20 mouse cellular contexts compared by ENCODE assay signal in the genomic region with DNA sequence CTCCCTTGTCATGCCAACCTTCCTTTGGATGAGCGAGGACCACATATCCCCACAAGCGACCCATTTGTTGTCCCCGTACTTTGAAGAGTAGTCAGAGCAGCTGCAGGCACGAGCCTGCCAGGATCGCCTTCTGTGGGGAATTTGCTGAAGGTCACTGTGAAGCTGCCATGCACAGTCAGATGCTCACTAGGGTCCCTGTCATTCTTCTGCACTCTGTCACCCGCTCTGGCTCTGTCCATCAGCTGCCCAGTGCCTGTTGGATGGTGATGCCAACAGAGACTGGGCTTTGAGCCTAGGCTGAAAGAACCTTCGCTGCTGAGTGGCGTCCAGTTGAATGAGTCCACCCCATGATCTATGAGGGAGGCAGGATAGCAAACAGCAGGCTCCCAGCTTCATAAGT.
DNase-seq lines count a peak whose midpoint lies in the region; ATAC-seq and TF ChIP-seq lines count a peak whose summit lies in the region.
"Had no signal": no experiment of that assay in that cellular context is flagged by ENCODE, and none has a peak within 500 bp of the region (broad histone marks: within the 10 kb centered on the region; RNA-seq: fewer than 3 reads in every experiment).

No protein-coding gene starts in this region.

- H3K36me3 ChIP-seq in hindbrain, embryonic 16.5 days (ENCODE audit: control insufficient read depth, insufficient read depth, low read length): no peaks in the 10 kb centered on the region
- H3K36me3 ChIP-seq in hindbrain, embryonic 14.5 days (replicated peaks; ENCODE audit: control insufficient read depth, insufficient read depth): no peaks in the 10 kb centered on the region
- H3K36me3 ChIP-seq in forebrain, embryonic 12.5 days (replicated peaks): no peaks in the 10 kb centered on the region
- H3K36me3 ChIP-seq: forebrain, embryonic 10.5 days; heart, embryonic 10.5 days; limb, embryonic 13.5 days; liver, embryonic 13.5 days; lung, embryonic 15.5 days; midbrain, embryonic 12.5 days had no signal

- TF ChIP-seq POLR2A in cerebellum, adult 2 months (IDR thresholded peaks at IDR 0.05; ENCODE audit: borderline replicate concordance, insufficient read depth, low read length): no peak

- H3K27me3 ChIP-seq in hindbrain, embryonic 16.5 days (replicated peaks; ENCODE audit: control insufficient read depth, insufficient read depth, low read length): no peaks in the 10 kb centered on the region
- no peaks in the 10 kb centered on the region for H3K27me3 ChIP-seq in hindbrain, embryonic 14.5 days (ENCODE audit: control insufficient read depth, insufficient read depth, low read length)
- H3K27me3 ChIP-seq in cerebellum, adult 2 months (ENCODE audit: control insufficient read depth, insufficient read depth, low read length): no peaks in the 10 kb centered on the region
- no peaks in the 10 kb centered on the region for H3K27me3 ChIP-seq in forebrain, embryonic 12.5 days
- H3K27me3 ChIP-seq: limb, embryonic 13.5 days; liver, embryonic 13.5 days; lung, embryonic 15.5 days; midbrain, embryonic 12.5 days had no signal

- H3K9me3 ChIP-seq in hindbrain, embryonic 16.5 days (ENCODE audit: control insufficient read depth, low read length): no peaks in the 10 kb centered on the region
- no peaks in the 10 kb centered on the region for H3K9me3 ChIP-seq in hindbrain, embryonic 14.5 days (ENCODE audit: control insufficient read depth, low read length)
- no peaks in the 10 kb centered on the region for H3K9me3 ChIP-seq in forebrain, embryonic 12.5 days
- H3K9me3 ChIP-seq: forebrain, embryonic 10.5 days; heart, embryonic 10.5 days; limb, embryonic 13.5 days; liver, embryonic 13.5 days; lung, embryonic 15.5 days; midbrain, embryonic 12.5 days had no signal

- H3K4me3 ChIP-seq in hindbrain, embryonic 16.5 days (ENCODE audit: low read length): no peak overlapping the region
- no peak overlapping the region for H3K4me3 ChIP-seq in hindbrain, embryonic 14.5 days (replicated peaks; ENCODE audit: low read length)
- no peak overlapping the region for H3K4me3 ChIP-seq in cerebellum, adult 2 months (replicated peaks; ENCODE audit: insufficient read depth, low read depth, low read length)
- H3K4me3 ChIP-seq in forebrain, embryonic 12.5 days (replicated peaks): no peak overlapping the region
- H3K4me3 ChIP-seq: forebrain, embryonic 10.5 days; heart, embryonic 10.5 days; limb, embryonic 13.5 days; liver, embryonic 13.5 days; lung, embryonic 15.5 days; midbrain, embryonic 12.5 days; myocyte had no signal

- TF ChIP-seq CTCF in cerebellum, adult 2 months (IDR thresholded peaks at IDR 0.05; ENCODE audit: borderline replicate concordance, insufficient read depth, low read depth, low read length): no peak

- H3K9ac ChIP-seq in hindbrain, embryonic 16.5 days (ENCODE audit: low read depth, low read length): no peak overlapping the region
- no peak overlapping the region for H3K9ac ChIP-seq in hindbrain, embryonic 14.5 days
- H3K9ac ChIP-seq in forebrain, embryonic 12.5 days: no peak overlapping the region
- H3K9ac ChIP-seq: limb, embryonic 13.5 days; liver, embryonic 13.5 days; lung, embryonic 15.5 days; midbrain, embryonic 12.5 days had no signal

- WGBS in hindbrain, embryonic 16.5 days: 73% methylated on average over 8 of the region's 8 CpGs
- 78% methylated on average over 8 of the region's 8 CpGs for WGBS in hindbrain, embryonic 14.5 days
- WGBS in cerebellum, adult 2 months: 4% methylated on average over 8 of the region's 8 CpGs
- WGBS in forebrain, embryonic 12.5 days: 96% methylated on average over 8 of the region's 8 CpGs

- peak; percentile 67 for ATAC-seq in hindbrain, embryonic 16.5 days
- no peak for ATAC-seq in hindbrain, embryonic 14.5 days (ENCODE audit: low FRiP score)
- ATAC-seq in forebrain, embryonic 12.5 days (ENCODE audit: low FRiP score): no peak

- H3K4me1 ChIP-seq in hindbrain, embryonic 16.5 days (ENCODE audit: control insufficient read depth, insufficient read depth, low read depth, low read length): 0 out of 2 replicates have a peak, but pooled peaks cover 4% of the 10 kb centered on the region
- H3K4me1 ChIP-seq in hindbrain, embryonic 14.5 days (replicated peaks; ENCODE audit: control insufficient read depth, insufficient read depth, low read length): 0 out of 2 replicates have a peak, but pooled peaks cover 4% of the 10 kb centered on the region
- H3K4me1 ChIP-seq in cerebellum, adult 2 months (ENCODE audit: control insufficient read depth, insufficient read depth, low read length): peaks cover 14% of the 10 kb centered on the region
- no peaks in the 10 kb centered on the region for H3K4me1 ChIP-seq in forebrain, embryonic 12.5 days
- H3K4me1 ChIP-seq: forebrain, embryonic 10.5 days; heart, embryonic 10.5 days; limb, embryonic 13.5 days; liver, embryonic 13.5 days; lung, embryonic 15.5 days; midbrain, embryonic 12.5 days had no signal

- no peak overlapping the region; the same call in 1 of the 2 replicates for H3K27ac ChIP-seq in hindbrain, embryonic 16.5 days (ENCODE audit: low read depth, low read length)
- no peak overlapping the region for H3K27ac ChIP-seq in hindbrain, embryonic 14.5 days
- H3K27ac ChIP-seq in cerebellum, adult 2 months (ENCODE audit: insufficient read depth, low read length): no peak overlapping the region
- no peak overlapping the region for H3K27ac ChIP-seq in forebrain, embryonic 12.5 days
- H3K27ac ChIP-seq: forebrain, embryonic 10.5 days; heart, embryonic 10.5 days; limb, embryonic 13.5 days; liver, embryonic 13.5 days; lung, embryonic 15.5 days; midbrain, embryonic 12.5 days had no signal

- DNase-seq in hindbrain, embryonic 14.5 days (ENCODE audit: low spot score): no peak
- peak; percentile 40 to 46 for DNase-seq in right cerebral cortex, postnatal 10 days (ENCODE audit: low spot score in 2 of 2)
- DNase-seq in right cerebral cortex, postnatal 14 days: no peak
- peak; percentile 51 to 66 for DNase-seq in cerebellum, adult 2 months
- peak; percentile 32 to 39 for DNase-seq in cerebellum, postnatal 36 days
- no peak for DNase-seq in lung, postnatal 36 days
- DNase-seq: adrenal gland, adult 2 months; kidney, adult 2 months; kidney, postnatal 10 days; liver, embryonic 13.5 days; spleen, adult 18-20 months; thymus, adult 18-20 months had no signal

- no peak overlapping the region for H3K4me2 ChIP-seq in hindbrain, embryonic 16.5 days (ENCODE audit: low read length)
- H3K4me2 ChIP-seq in hindbrain, embryonic 14.5 days (replicated peaks): no peak overlapping the region
- no peak overlapping the region for H3K4me2 ChIP-seq in forebrain, embryonic 12.5 days
- H3K4me2 ChIP-seq: limb, embryonic 13.5 days; liver, embryonic 13.5 days; lung, embryonic 15.5 days; midbrain, embryonic 12.5 days had no signal

Comparison
In these comparisons a context has a peak if more than half of its experiments do, and no peak if none do; other contexts are left out.
1. DNase-seq: peak in right cerebral cortex, postnatal 10 days (2 of 2), cerebellum, adult 2 months (2 of 2) and cerebellum, postnatal 36 days (2 of 2); none in hindbrain, embryonic 14.5 days (single experiment), right cerebral cortex, postnatal 14 days (single experiment) and lung, postnatal 36 days (single experiment).